Mouse (Mus musculus) ovary, postnatal 10 days (tissue): ENCODE measurements around the gene Tifab.
A peak's percentile ranks its signal among the peaks of the same experiment; 100 is the strongest.
"Not testable (repeated sequence)": the region's sequence is repeated elsewhere in the genome, so short reads cannot be mapped to it uniquely, and the experiment has no call there.

Experiments used
- DNase-seq: peaks from one replicate; pipeline ENCODE4 v3.0.0; 2022; ENCODE audit warnings: low spot score

Tifab gene

GRCm38 (mm10) chr13:56178416-56179035, at the start of gene Tifab:
Tifab (minus strand) TSS chr13:56178885.
- DNase-seq = no peak

- no peak for DNase-seq
These were observed 47.7 kb upstream of the Tifab start for GRCm38 (mm10) chr13:56226175-56226954.

DNA sequence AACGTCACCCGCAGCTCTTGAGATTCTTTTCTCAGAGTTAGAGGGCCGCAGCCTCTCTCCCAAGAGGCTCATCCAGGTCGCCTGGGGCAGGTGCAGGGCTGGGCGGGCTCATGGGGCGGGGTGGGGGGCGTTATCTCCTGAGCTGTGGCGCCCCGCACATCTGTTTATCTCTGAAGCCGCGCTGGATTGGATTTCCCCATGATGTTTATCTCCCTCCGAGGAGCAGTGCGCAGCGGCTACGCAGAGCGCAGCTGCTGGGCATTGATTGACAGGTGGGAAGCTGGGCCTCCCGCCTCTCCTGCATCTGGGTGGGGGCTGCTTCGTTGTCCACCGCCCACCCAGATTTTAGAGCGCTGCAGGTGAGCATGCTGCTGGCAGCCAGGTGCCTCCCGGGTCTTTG, 44.9 kb upstream of the Tifab start:
- DNase-seq = no peak

- DNase-seq = no peak
These were observed 44.2 kb upstream of the Tifab start for GRCm38 (mm10) chr13:56222849-56223246.

DNA sequence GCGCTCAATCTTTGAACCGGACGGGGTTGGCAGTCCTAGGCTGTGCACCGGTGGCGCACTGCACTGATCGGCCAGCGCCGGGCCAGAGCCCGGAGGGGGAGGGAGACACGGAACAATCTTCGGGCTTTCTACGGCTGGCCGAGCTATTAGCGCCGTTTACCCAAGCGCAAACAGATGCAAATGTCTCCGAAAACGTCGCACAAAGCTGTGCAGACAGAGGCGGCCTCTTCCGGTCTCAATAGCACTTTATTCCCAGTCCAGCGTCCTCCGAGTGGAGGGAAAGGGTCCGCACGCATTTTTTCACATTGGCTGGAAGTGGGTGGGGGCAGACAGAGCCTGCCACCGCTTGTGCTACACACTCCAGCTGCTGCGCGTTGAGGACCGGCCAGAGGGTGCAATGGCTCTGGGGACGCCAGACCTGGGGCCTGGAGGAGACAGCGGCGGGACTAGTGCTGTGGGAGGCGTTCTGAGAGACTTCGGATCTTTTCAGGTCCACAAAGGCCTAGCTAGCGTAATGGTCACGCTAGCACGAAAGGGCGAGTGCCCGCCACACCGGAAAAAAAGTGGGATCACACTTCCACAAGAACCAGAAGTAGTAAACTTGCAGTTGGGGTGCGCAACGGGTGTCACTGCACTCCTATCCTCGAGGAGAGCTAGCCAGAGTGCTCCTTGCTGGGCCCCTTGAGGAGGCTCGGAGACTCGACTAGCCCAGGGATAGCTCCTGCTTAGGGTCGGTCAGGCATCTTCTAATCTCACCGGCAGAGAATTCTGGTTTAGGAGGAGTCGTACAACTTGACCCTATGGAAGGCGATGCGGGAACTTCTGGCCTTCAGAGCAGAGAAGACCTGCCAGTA, 43.5 kb upstream of the Tifab start:
- no peak for DNase-seq

DNA sequence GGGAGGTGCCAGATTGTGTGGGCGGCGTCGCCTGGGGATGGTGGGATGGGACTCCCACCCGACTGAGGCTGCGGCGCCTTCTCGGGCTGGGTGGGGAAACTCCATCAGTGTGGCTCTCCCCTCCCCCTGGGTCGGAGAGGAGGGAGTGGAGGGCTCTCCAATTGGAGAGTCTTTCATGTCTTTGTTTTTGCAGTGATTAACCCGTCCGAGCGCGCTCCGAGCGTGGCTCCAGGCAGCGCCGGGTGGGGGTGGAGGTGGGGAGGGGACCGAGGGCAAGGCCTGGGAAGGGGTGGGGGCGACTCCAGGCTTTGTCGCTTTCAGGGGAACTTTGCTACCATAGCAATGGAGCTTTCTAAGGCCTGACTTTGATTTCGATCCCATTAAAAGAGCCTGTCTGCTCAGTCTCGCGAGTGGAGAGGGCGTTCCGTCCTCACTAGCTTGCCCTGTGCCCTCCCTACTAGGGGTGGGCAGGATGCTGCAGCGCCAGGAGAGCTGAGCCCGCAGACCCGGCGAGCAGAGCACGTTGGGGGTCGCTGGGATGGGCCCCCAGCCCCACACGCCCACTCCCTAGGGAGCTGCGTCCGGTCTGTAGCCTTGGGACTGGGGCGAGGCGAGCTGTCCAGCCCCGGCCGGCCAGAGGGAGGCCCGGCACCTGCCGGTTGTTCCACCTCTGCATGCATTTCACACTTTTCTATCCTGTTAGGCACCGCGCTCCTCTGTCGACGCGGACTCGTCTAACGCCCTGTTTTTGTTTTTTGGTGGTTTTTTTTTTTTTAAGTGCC, 42.6 kb upstream of the Tifab start:
- no peak for DNase-seq

GRCm38 (mm10) chr13:56219254-56219653, 40.6 kb upstream of the Tifab start:
- DNase-seq = no peak

- DNase-seq = no peak
These were observed 37.4 kb upstream of the Tifab start for GRCm38 (mm10) chr13:56216090-56216489.

GRCm38 (mm10) chr13:56214633-56215032, 35.9 kb upstream of the Tifab start:
- no peak for DNase-seq

DNA sequence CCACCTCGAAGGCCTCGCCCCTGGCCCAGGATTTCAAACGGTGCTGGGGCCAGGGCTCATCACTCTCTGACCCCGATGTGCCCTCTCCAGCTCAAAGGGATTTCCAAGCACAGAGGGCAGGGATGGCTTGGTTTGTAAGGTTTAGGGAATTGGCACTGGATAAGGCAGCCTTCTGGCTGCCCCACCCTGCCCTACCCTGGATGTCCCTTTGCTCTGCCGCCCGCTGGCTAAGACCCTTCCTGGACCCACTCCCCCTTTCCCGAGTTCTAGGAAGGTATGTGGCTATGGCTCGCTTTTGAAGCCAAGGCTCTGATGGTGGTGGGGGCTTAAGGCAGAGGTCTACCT, 30.4 kb upstream of the Tifab start:
- DNase-seq = no peak

- no peak for DNase-seq
These were observed 29.8 kb upstream of the Tifab start for GRCm38 (mm10) chr13:56208225-56209066.

- DNase-seq = no peak
These were observed 20.8 kb upstream of the Tifab start for GRCm38 (mm10) chr13:56199506-56199905.

DNA sequence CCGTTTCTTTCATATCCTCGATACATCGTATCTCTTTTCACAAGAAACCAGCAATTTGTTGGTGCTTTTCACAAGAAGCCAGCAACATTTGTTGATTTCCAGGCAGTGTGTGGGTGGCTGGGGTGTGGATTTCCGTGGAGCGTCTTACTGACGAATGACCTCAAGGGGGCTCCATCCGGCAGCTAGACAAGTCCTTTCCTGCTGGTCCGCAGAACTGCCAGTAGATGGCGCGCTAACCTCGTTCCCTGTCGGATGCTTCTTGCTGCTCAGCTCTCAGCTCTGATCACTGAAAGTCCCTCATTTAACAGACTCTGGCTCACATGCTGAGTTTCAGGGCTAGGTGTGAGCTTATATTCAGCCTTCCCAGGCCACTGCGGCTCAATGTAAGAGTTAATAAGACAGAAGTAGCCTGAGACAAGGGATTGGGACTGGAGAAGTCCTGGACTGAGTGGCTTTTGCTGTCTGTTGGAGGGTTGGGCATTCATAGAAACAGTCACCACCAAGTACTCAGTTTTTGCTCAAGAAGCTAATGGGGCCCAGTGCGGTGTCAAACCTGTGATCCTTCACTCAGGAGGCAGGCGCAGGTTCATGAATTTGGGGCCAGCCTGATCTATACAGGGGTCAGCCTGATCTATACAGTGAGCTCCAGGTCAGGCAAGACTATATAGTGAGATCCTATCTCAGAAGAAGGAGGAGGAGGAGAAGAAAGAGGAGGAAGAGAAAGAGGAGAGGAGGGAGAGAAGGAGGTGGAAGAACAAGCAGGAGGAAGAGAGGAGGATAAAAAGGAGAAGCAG, 19.0 kb upstream of the Tifab start:
- DNase-seq = peak; percentile 66

DNA sequence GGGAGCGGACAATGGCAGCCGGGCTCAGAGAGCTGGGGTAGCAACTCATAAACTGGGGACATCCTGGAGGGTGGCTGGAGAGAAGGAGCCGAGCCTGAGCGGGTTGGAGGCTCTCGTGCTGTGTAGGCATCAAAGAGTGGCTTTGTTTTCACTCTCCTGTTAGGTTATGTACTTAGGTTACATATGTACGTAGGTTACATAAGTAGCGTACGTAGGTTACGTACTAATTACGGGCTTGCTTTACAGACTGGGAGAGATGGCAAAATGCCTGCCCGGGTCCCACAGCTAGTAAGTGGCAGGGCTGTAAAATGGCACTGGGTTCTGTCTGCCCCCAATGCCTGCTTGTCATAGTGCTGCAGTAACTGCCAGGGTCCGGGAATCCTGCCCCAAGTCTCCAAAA, 18.3 kb upstream of the Tifab start:
- no peak for DNase-seq

DNA sequence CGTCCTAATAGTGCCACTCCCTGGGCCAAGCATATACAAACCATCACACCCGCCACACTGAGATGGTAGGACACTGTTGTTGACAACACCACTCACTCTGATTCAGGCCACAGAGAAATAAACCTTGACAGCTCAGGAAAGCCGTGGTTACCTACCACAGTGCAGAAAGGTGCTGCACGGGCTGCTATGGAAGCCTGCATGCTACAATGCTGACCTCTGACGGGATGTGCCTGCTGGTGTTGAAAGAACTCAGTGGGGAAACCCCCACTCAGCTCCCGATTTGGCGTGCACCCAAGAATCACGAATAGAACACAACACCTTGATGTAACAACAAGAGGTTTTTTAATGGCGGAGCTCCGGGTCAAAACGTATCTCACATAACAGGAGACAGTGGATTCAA, 17.1 kb upstream of the Tifab start:
- DNase-seq = not testable (repeated sequence)

GRCm38 (mm10) chr13:56194181-56194580, 15.5 kb upstream of the Tifab start:
- not testable (repeated sequence) for DNase-seq

DNA sequence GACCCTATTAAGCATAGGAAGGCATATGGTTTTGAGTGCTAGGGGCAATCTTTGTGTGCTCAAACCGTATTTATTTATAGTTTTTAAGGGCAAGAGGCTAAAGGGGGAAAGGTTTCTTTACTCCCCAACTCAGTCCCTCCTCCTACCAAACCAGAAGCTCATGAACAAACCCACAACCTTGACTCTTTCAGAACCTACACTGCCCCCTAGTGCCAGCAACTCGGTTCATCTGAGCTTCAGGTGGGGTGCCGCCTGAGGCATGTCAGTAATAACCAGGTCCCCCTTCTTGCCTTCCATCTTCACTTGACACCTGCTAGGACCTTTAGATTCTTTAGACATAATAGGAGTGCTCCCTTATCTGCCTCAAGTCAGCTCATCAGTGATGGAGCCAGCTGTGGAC, 12.5 kb upstream of the Tifab start:
- no peak for DNase-seq

- DNase-seq = no peak
These were observed 11.0 kb upstream of the Tifab start for GRCm38 (mm10) chr13:56189688-56190087.

DNA sequence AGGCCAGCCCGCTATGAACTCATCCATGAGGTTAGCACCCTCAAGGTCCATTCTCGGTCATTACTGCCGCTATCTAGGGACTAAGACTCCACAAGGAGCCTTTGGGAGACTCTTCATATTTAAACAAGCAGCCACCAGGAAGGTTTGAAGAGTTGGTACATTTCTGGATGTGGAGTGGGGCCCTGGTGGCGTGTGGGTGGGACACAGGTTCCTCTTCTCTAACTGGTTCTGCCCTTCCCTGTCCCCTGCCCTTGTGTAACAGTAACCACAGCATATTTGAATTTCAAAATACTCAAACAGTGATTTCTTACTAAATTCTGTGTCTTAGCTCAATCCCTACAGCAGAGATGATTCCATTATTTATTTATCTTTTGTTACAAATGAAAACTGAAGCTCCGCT, 5.0 kb upstream of the Tifab start:
- no peak for DNase-seq

- DNase-seq = no peak
These were observed 2.7 kb upstream of the Tifab start for GRCm38 (mm10) chr13:56181424-56181823.
